Mouse (Mus musculus): ENCODE results near the gene Krt86. TPM values are rescaled to one million over a fixed set of nuclear protein-coding genes. Genes with fewer than 3 reads are reported as not detected.
"Not testable (repeated sequence)": the region's sequence is repeated elsewhere in the genome, so short reads cannot be mapped to it uniquely, and the experiment has no call there.

The Krt86 gene
- total RNA-seq, 2 experiments from 2014 or later = not detected

- intact Hi-C loops (cut with DNase I) = no loop called here
- DNase-seq = no peak
These were observed 18.2 kb downstream of the Krt86 start, which contains the start of gene Krt83 for GRCm38 (mm10) chr15:101491431-101491830. Krt83 (minus strand) TSS chr15:101491512.

- intact Hi-C loops (cut with DNase I) = no loop called here
These were observed 19.4 kb downstream of the Krt86 start for GRCm38 (mm10) chr15:101492718-101493117.

GRCm38 (mm10) chr15:101493713-101494112 is 20.4 kb downstream of the Krt86 start:
- no peak for DNase-seq
- intact Hi-C loops (cut with DNase I) = no loop called here

More at GRCm38 (mm10) chr15:101492718-101493117, 19.4 kb downstream of the Krt86 start:
- DNase-seq = no peak

GRCm38 (mm10) chr15:101494203-101494602 is 20.9 kb downstream of the Krt86 start:
- DNase-seq = no peak

GRCm38 (mm10) chr15:101495266-101495665 is 22.0 kb downstream of the Krt86 start:
- intact Hi-C loops (cut with DNase I) = no loop called here
- no peak for DNase-seq

More at GRCm38 (mm10) chr15:101494203-101494602, 20.9 kb downstream of the Krt86 start:
- intact Hi-C loops (cut with DNase I) = no loop called here

GRCm38 (mm10) chr15:101497181-101497580 is 23.9 kb downstream of the Krt86 start:
- intact Hi-C loops (cut with DNase I) = loop anchor here (1.0 kb wide), 1 partner anchor 158 kb away; no protein-coding TSS in a partner anchor
- DNase-seq = peak; percentile 25 to 27

- intact Hi-C loops (cut with DNase I) = no loop called here
These were observed 33.8 kb downstream of the Krt86 start for GRCm38 (mm10) chr15:101506896-101507758.

GRCm38 (mm10) chr15:101508247-101508646 is 35.0 kb downstream of the Krt86 start:
- intact Hi-C loops (cut with DNase I) = no loop called here
- no peak for DNase-seq

More at GRCm38 (mm10) chr15:101506896-101507758, 33.8 kb downstream of the Krt86 start:
- no peak for DNase-seq

- DNase-seq; intact Hi-C loops (cut with DNase I): not testable (repeated sequence)
These were observed 43.9 kb downstream of the Krt86 start, which contains the start of gene Gm49425 for GRCm38 (mm10) chr15:101517161-101517560. Gm49425 (minus strand) TSS chr15:101517261.

GRCm38 (mm10) chr15:101519792-101520191 is 46.5 kb downstream of the Krt86 start:
- intact Hi-C loops (cut with DNase I) = loop anchor here (1.0 to 2.0 kb wide), 5 partner anchors 179 to 545 kb away; no protein-coding TSS in a partner anchor

GRCm38 (mm10) chr15:101522556-101523232 is 49.4 kb downstream of the Krt86 start:
- no peak for DNase-seq
- intact Hi-C loops (cut with DNase I) = no loop called here

More at GRCm38 (mm10) chr15:101519792-101520191, 46.5 kb downstream of the Krt86 start:
- DNase-seq = peak; percentile 69 to 81

Other genes with a start within 250 kb of the Krt86 start
- gene Grasp, start 249.3 kb upstream of the Krt86 start, total RNA-seq (2021) = 10 to 100 TPM; 10.7 to 12.0 TPM
- 10 to 100 TPM in 1 of 2 experiments, 1 to 10 TPM in 1; 5.2 to 98.5 TPM for gene Nr4a1, start 219.2 kb upstream of the Krt86 start, total RNA-seq (2021)
- 10 to 100 TPM; 23.7 to 23.9 TPM for gene Atg101, start 189.2 kb upstream of the Krt86 start, total RNA-seq (2021)
- 1 to 10 TPM in 1 of 2 experiments, under 1 TPM in 1; 0.94 to 1.4 TPM for gene 6030408B16Rik, start 180.3 kb upstream of the Krt86 start, total RNA-seq (2021)
- 1 to 10 TPM; 2.0 to 2.1 TPM for gene Krt80, start 103.3 kb upstream of the Krt86 start, total RNA-seq (2021)
- gene Krt7, start 62.4 kb upstream of the Krt86 start, total RNA-seq (2021) = 1 to 10 TPM; 2.1 to 2.9 TPM
- not detected for gene Krt87, start 34.7 kb upstream of the Krt86 start, total RNA-seq (2021)
- not detected for gene Krt88, start 25.7 kb upstream of the Krt86 start, total RNA-seq (2021)
- not detected for gene Krt81, start 9.7 kb upstream of the Krt86 start, total RNA-seq (2021)
- not detected for gene Krt83, start 18.0 kb downstream of the Krt86 start, total RNA-seq (2021)
- not detected for gene Gm49425, start 43.8 kb downstream of the Krt86 start, total RNA-seq (2021)
- not detected for gene Krt84, start 59.3 kb downstream of the Krt86 start, total RNA-seq (2021)
- not detected for gene Krt82, start 77.2 kb downstream of the Krt86 start, total RNA-seq (2021)
- gene Krt90, start 89.5 kb downstream of the Krt86 start, total RNA-seq (2021) = not detected
- gene Krt75, start 100.4 kb downstream of the Krt86 start, total RNA-seq (2021) = not detected
- gene Gm5414, start 154.7 kb downstream of the Krt86 start, total RNA-seq (2021) = not detected
- gene Gm5478, start 173.9 kb downstream of the Krt86 start, total RNA-seq (2021) = not detected
- gene Krt6b, start 206.8 kb downstream of the Krt86 start, total RNA-seq (2021) = not detected
- gene Krt6a, start 220.8 kb downstream of the Krt86 start, total RNA-seq (2021) = not detected
- gene Krt5, start 239.4 kb downstream of the Krt86 start, total RNA-seq (2021) = not detected